Mouse (Mus musculus) stomach, embryonic 16.5 days (tissue): Measurements from ENCODE around the gene Azgp1. TPM values are rescaled to one million over a fixed set of nuclear protein-coding genes. Genes with fewer than 3 reads are reported as not detected.
"Not testable (repeated sequence)": the region's sequence is repeated elsewhere in the genome, so short reads cannot be mapped to it uniquely, and the experiment has no call there.

Source experiments
- ATAC-seq: fragments of 200-750 bp; cut with Nextera tagmentation; 2 replicates; pipeline ENCODE4 v1.8.0; 2017; ENCODE audit warnings: moderate number of reproducible peaks, moderate TSS enrichment; ENCODE audit not compliant: insufficient read depth, low FRiP score
- H3K27ac ChIP-seq: fragments of 300-500 bp; sonication (generic); 2 replicates; pipeline ENCODE4 v1.5.1; 2014; ENCODE audit warnings: low read length
- H3K27me3 ChIP-seq: fragments of 300-500 bp; sonication (generic); 2 replicates; pipeline ENCODE4 v1.6.1; 2014; ENCODE audit warnings: low read length, control low read depth, mixed read lengths; ENCODE audit not compliant: control insufficient read depth, insufficient read depth
- H3K36me3 ChIP-seq: fragments of 300-500 bp; sonication (generic); 2 replicates; pipeline ENCODE4 v1.6.1; 2014; ENCODE audit warnings: low read length; ENCODE audit not compliant: control insufficient read depth, insufficient read depth
- H3K4me1 ChIP-seq: fragments of 300-500 bp; sonication (generic); 2 replicates; pipeline ENCODE4 v1.6.1; 2014; ENCODE audit warnings: low read length, control low read depth, mixed read lengths; ENCODE audit not compliant: control insufficient read depth, insufficient read depth
- H3K4me2 ChIP-seq: fragments of 300-500 bp; sonication (generic); 2 replicates; pipeline ENCODE4 v1.6.1; 2014; ENCODE audit warnings: low read depth, low read length, mixed read lengths
- H3K4me3 ChIP-seq: fragments of 300-500 bp; sonication (generic); replicated peaks from 2 replicates; pipeline ENCODE4 v1.5.1; 2014; ENCODE audit warnings: mild to moderate bottlenecking, low read length
- H3K9ac ChIP-seq: fragments of 300-500 bp; sonication (generic); 2 replicates; pipeline ENCODE4 v1.6.1; 2014; ENCODE audit warnings: low read length
- H3K9me3 ChIP-seq: fragments of 300-500 bp; sonication (generic); replicated peaks from 2 replicates; pipeline ENCODE4 v1.6.1; 2016; ENCODE audit warnings: low read length, control low read depth; ENCODE audit not compliant: control insufficient read depth
- WGBS: fragments of 180-500 bp; shearing (Covaris S2); extraction: QIAGEN DNeasy Blood & Tissue Kit; methylation state at CpG from one replicate; pipeline ENCODE4 v1.1.7; 2014; 5-methylcytosine and 5-hydroxymethylcytosine counted together
- polyA plus RNA-seq: library from polyadenylated mRNA; unstranded; fragments of >200 nt; fragmentation: Nextera tagmentation; extraction: Ambion mirVana; gene quantifications from 2 replicates; pipeline ENCODE4 v1.2.1, GENCODE M21; 2015

Gene Azgp1
- 0.61 and 0.87 TPM in 2 replicates for polyA plus RNA-seq

DNA sequence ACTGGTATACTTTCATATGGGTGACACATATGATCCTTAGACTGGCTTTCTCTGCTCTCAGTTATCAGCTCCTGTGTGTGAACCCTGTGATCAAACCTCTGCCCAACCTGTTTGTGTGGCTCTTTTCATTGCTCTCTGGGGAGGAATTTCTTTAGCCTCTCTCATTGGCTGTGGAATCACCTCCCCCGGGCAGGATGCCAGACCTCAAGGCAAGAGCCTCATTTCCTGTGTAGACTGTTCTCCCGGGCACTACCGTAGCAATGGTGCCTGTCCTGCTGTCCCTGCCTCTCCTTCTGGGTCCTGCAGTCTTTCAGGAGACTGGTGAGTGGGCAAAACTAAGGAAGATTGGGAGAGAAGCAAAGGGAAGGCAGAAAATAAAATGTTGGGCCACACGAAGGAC lies at the start of gene Azgp1:
Gene Azgp1 (plus strand): TSS at position 221 of the 400 bp plus-strand sequence.
- no peak within 1 kb of the TSS for H3K4me3 ChIP-seq
- H3K9me3 ChIP-seq, result no peaks in the 10 kb centered on the region
- no peaks in the 10 kb centered on the region for H3K27me3 ChIP-seq
- H3K4me2 ChIP-seq, result no peak within 1 kb of the TSS
- no peak within 1 kb of the TSS for H3K27ac ChIP-seq
- no peak within 1 kb of the TSS for H3K9ac ChIP-seq
- no peaks in the 10 kb centered on the region for H3K36me3 ChIP-seq
- no peaks in the 10 kb centered on the region for H3K4me1 ChIP-seq
- ATAC-seq, result no peak
- WGBS, result 68% methylated on average over 4 of the region's 4 CpGs

DNA sequence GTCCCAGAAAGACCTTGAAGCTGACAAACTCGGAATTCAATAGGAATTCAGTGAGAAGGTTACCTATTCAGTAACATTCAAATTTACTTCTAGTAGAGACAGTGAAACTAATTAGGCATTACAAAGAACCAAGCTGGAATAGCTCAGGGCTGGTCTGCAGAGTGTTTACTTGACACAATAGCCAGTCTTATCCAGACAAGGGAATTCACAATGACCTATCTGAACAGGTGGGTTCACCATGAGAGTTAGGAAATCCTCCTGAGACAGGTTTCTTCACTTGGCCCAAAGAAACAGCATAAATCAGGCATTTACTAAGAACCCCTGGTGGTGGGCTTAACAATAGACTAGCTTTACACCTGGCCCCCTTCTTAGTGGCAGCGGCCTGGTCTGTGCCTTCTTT lies 47.4 kb upstream of the Azgp1 start:
- H3K4me1 ChIP-seq, H3K27ac ChIP-seq, H3K9ac ChIP-seq, H3K27me3 ChIP-seq, H3K4me2 ChIP-seq, H3K4me3 ChIP-seq, H3K9me3 ChIP-seq, ATAC-seq, H3K36me3 ChIP-seq: not testable (repeated sequence)
- 63% methylated on average over 2 of the region's 2 CpGs for WGBS

DNA sequence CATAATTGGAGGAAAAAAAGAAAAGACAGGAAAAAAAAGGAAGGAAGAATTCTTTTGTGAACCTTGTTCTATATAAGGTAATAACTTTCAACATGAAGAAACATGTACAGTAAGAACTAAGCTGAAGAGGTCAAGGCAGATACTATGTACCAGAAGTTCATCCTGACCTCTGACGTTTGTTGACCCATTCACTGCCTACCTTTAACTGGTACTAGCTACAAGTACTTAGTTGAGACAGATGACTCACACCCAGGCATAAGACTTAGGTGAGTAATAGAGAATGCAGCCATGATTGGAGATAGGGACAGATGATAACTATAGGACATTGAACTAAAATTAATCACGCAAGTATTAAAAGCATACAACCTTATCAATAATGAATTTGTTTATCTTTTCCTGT lies 44.8 kb upstream of the Azgp1 start:
- Histone ChIP-seq H3K4me1 (no peaks in the 10 kb centered on the region), H3K27ac (no peak overlapping the region), H3K9ac (no peak overlapping the region), H3K9me3 (no peaks in the 10 kb centered on the region), H3K4me3 (no peak overlapping the region), H3K36me3 (no peaks in the 10 kb centered on the region), H3K27me3 (no peaks in the 10 kb centered on the region), H3K4me2 (no peak overlapping the region)
- ATAC-seq, result no peak
- 84% methylated on average over 2 of the region's 2 CpGs for WGBS

DNA sequence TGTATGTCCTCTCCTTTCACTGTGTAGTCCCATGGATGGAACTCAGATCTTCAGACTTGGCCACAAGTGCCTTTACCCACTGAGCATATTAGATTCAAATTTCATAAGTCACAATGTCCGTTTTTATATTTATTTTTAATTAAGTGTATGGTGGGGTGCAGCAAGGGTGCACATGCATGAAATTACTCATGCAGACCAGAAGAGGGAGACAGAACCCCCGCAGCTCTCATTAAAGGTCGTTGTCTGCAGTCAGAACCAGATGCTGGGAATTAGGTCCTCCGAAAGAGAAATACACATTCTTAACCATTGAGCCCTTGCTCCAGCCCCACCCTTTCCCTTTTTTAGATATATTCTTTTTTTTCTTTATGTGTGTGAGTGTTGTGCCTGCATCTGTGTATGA lies 44.1 kb upstream of the Azgp1 start:
- H3K27me3 ChIP-seq, result no peaks in the 10 kb centered on the region
- H3K9me3 ChIP-seq, result no peaks in the 10 kb centered on the region
- H3K4me3 ChIP-seq, result no peak overlapping the region
- no peak for ATAC-seq
- H3K4me1 ChIP-seq, result no peaks in the 10 kb centered on the region
- H3K4me2 ChIP-seq, result no peak overlapping the region
- 59% methylated on average over 4 of the region's 4 CpGs for WGBS
- no peaks in the 10 kb centered on the region for H3K36me3 ChIP-seq
- H3K27ac ChIP-seq, result no peak overlapping the region
- no peak overlapping the region for H3K9ac ChIP-seq

DNA sequence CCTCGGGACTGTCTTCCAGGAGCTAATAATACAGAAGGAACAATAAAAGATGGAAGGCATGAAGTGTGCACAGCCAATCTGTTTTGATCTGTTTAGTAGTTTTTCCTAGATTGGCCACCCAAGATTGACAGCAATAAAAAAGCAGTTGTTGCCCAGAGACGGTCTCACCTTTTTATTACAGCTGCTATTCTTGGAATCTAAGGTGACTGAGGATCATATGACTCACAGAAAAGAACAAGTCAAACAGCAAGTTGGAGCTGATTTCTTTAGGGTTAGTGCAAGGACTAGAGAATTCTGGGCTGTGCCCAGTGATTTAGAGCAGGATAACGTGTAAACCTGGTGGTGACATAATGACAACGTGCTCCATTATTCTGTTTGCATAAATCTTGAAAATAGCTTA lies 40.4 kb upstream of the Azgp1 start:
- no peak for ATAC-seq

DNA sequence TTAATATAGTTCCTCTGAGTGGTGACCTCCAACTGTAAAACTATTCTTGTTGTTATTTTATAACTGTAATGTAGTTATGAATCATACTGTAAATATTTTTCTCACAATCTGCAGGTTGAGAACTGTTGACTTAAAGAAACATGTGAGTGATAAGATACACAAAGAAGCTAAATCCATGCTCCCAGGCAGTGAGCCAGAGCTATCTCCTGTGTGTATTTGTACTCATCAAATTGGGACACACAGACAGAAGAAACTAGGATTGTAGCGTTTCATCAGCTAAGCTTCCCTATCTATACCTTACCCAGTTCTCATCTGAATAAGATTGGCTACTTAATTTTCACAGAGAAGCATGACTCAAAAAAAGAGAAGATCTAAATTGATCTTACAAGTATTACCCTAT lies 38.2 kb upstream of the Azgp1 start:
- H3K36me3 ChIP-seq, result no peaks in the 10 kb centered on the region
- H3K4me2 ChIP-seq, result no peak overlapping the region
- H3K9ac ChIP-seq, result no peak overlapping the region
- H3K27ac ChIP-seq, result no peak overlapping the region
- WGBS, result 58% methylated on average over 1 of the region's 1 CpGs
- H3K4me1 ChIP-seq, result no peaks in the 10 kb centered on the region
- H3K4me3 ChIP-seq, result no peak overlapping the region
- H3K27me3 ChIP-seq, result no peaks in the 10 kb centered on the region
- ATAC-seq, result no peak
- H3K9me3 ChIP-seq, result no peaks in the 10 kb centered on the region

More for the DNA sequence above, 40.4 kb upstream of the Azgp1 start:
- H3K4me2 ChIP-seq, result no peak overlapping the region
- H3K27me3 ChIP-seq, result no peaks in the 10 kb centered on the region
- no peaks in the 10 kb centered on the region for H3K9me3 ChIP-seq
- WGBS, result 65% methylated on average over 4 of the region's 4 CpGs
- H3K4me3 ChIP-seq, result no peak overlapping the region
- H3K9ac ChIP-seq, result no peak overlapping the region
- H3K4me1 ChIP-seq, result no peaks in the 10 kb centered on the region
- no peak overlapping the region for H3K27ac ChIP-seq
- H3K36me3 ChIP-seq, result no peaks in the 10 kb centered on the region

DNA sequence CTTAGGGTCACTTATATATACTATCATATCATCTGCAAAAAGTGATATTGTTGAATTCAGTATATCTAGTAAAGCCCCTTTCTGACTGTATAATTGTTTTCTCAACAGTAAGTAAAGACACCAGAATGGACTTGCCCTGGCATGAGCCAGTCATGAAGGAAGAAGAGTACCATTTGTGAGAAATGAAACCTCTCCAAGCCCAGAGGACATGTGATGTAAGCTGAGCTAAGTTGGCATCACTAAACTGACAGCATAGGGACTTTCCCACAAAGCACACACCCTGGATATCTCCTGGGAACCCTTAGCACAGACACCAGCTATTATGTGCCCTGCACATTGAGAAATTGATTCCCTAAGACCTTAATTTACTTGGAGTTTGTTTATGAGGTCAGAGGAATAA lies 34.0 kb upstream of the Azgp1 start:
- no peak overlapping the region for H3K27ac ChIP-seq
- no peak overlapping the region for H3K9ac ChIP-seq
- H3K4me1 ChIP-seq, result no peaks in the 10 kb centered on the region
- H3K27me3 ChIP-seq, result no peaks in the 10 kb centered on the region
- no peaks in the 10 kb centered on the region for H3K36me3 ChIP-seq
- H3K4me3 ChIP-seq, result no peak overlapping the region
- no peak for ATAC-seq
- no peak overlapping the region for H3K4me2 ChIP-seq
- no peaks in the 10 kb centered on the region for H3K9me3 ChIP-seq

DNA sequence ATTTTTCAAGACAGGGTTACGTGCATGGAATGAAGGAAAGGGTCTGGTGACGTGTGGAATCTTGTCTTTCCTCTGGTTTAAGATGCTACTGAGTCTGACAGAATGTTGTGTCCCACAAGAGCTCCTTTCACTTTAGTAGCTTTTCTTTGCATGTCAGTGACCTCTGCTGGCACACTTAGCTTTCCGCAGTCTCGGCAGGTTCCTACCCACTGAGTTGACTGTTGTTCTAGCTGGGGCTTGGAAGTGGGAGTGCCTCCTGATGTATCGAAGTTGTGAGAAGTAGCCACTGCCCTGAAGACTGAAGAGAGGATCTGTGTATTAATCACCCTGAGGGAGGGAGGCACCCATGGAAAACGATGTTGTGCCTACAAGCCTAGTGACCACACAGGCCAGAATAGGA lies 30.1 kb upstream of the Azgp1 start:
- no peak for ATAC-seq
- H3K4me3 ChIP-seq, result no peak overlapping the region
- no peaks in the 10 kb centered on the region for H3K27me3 ChIP-seq
- H3K4me2 ChIP-seq, result no peak overlapping the region
- H3K27ac ChIP-seq, result no peak overlapping the region
- H3K9ac ChIP-seq, result no peak overlapping the region
- H3K36me3 ChIP-seq, result no peaks in the 10 kb centered on the region
- H3K4me1 ChIP-seq, result no peaks in the 10 kb centered on the region
- H3K9me3 ChIP-seq, result no peaks in the 10 kb centered on the region
- WGBS, result 35% methylated on average over 6 of the region's 6 CpGs

DNA sequence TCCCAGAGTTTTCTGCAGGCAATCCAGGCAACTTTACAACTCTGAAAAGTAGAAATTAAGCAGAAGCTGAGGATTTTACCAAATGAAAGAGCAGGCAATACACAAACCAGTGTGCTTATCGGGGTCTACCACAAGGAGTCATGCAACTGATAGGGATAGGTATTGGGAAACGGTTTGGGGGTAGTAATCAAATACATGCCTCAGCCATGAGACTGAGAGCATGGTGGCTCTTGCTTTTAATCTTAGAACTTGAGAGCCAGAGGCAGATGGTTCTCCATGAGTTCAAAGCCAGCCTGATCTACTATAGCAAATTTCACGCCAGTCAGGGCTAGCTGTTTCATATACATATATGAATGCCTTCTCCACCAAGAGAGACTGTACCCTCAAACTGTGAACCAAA lies 24.9 kb upstream of the Azgp1 start:
- Histone ChIP-seq H3K36me3 (no peaks in the 10 kb centered on the region), H3K9ac (no peak overlapping the region), H3K4me2 (no peak overlapping the region), H3K9me3 (no peaks in the 10 kb centered on the region), H3K4me1 (no peaks in the 10 kb centered on the region), H3K4me3 (no peak overlapping the region), H3K27me3 (no peaks in the 10 kb centered on the region), H3K27ac (no peak overlapping the region)
- ATAC-seq, result no peak
- WGBS, result 85% methylated on average over 3 of the region's 3 CpGs

DNA sequence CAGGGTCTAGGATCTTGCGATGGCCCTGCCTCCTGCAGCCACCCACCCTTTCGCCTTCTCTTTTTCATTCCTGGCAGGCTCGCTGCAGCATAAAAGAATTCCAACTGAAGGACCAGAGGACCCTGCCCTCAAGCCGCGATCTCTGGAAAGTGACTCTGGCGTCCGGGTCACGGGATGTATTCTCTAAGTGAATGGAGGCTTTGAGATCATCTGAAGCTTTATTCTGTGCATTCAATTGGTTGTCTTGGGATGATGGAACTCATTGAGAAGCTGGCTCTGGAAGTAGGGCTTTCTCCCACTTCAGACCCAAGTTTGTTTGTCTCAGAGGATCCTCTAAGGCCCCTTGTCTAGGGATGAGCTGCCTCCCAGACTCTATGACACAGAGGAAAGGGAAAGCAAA lies 18.4 kb upstream of the Azgp1 start, which contains the start of gene Gjc3:
Gene Gjc3 (minus strand): TSS at position 154 of the 400 bp plus-strand sequence.
- no peaks in the 10 kb centered on the region for H3K36me3 ChIP-seq
- no peak within 1 kb of the TSS for H3K4me2 ChIP-seq
- 75% methylated on average over 8 of the region's 8 CpGs for WGBS
- H3K27me3 ChIP-seq, result no peaks in the 10 kb centered on the region
- H3K27ac ChIP-seq, result no peak within 1 kb of the TSS
- H3K4me1 ChIP-seq, result no peaks in the 10 kb centered on the region
- H3K4me3 ChIP-seq, result no peak within 1 kb of the TSS
- no peak within 1 kb of the TSS for H3K9ac ChIP-seq
- ATAC-seq, result no peak
- no peaks in the 10 kb centered on the region for H3K9me3 ChIP-seq
